Mouse (Mus musculus): ENCODE measurements at regions not wholly inside any gene's neighbourhood (a gene's known extent, or its start where the extent isn't known, plus 50 kb on each side); places are given as distances from the start of the nearest gene placed in this dataset.

DNA sequence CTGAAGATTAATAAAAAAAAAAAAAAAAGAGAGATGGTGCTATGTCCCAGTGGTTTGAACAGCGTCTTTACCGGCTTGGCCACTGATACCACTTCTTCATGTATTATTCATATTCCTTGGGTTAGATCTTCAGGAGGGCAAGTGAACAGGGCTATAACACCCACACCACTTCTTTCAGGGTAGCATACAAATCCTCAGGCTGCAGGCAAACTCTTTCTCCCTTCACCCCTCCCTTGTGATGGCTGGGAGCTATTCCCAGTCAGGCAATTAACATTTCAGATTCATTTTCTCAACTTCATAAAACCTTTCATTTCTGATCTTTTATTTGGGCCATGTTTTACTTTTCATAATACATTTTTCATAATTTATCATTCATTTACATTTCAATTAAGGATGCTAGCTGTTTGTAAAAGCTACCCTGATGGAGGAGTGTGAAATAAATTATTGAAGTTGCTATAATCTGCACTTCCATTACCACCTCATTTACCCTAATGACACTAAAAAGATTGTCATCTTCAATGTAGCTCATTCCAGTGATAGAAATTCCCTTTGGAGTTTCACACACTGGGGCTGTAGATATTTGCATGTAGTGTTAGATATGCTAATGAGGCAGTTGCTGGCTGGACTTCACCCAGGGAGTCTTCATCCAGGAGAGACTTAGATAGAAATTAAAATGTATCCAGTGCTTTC lies 2558.3 kb upstream of the Gm6569 start:
- H3K4me1 ChIP-seq (ENCODE audit: control insufficient read depth, insufficient read depth, low read length), result no peaks in the 10 kb centered on the region
- no peak overlapping the region for H3K27ac ChIP-seq (ENCODE audit: insufficient read depth, low read depth, low read length)
- 87% methylated on average over 2 of the region's 2 CpGs for WGBS
- TF ChIP-seq CTCF (conservative IDR thresholded peaks at IDR 0.05; ENCODE audit: insufficient read depth, insufficient read length, low read depth, low read length), result no peak
- no peak for TF ChIP-seq POLR2A (IDR thresholded peaks at IDR 0.05; ENCODE audit: low read depth, low read length)
- DNase-seq, result no peak
- no peaks in the 10 kb centered on the region for H3K36me3 ChIP-seq (ENCODE audit: control insufficient read depth, insufficient read depth, low read length)
- no peaks in the 10 kb centered on the region for H3K27me3 ChIP-seq (replicated peaks; ENCODE audit: control insufficient read depth, insufficient read depth, low read length)
- no peak overlapping the region for H3K4me3 ChIP-seq (ENCODE audit: insufficient read depth, low read depth, low read length)

DNA sequence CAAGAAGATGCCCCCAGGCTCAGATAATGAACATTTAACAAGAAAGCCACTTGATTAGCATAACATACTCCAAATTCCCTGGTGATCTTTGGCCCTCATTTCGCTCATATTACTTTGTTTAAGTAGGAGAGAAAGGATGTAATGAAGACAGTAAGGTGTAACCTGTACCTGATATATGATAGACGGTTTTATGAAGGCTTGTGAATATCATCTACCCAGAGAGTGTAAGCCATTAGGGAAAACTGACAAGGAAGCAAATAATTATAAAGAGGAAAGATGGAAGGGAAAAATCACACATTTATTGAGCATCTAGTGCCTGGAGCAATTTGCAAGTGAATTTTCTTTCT lies 2557.8 kb upstream of the Gm6569 start:
- TF ChIP-seq CTCF (conservative IDR thresholded peaks at IDR 0.05; ENCODE audit: insufficient read depth, insufficient read length, low read depth, low read length), result no peak
- TF ChIP-seq POLR2A (IDR thresholded peaks at IDR 0.05; ENCODE audit: low read depth, low read length), result no peak
- WGBS, result 76% methylated on average over 2 of the region's 2 CpGs

DNA sequence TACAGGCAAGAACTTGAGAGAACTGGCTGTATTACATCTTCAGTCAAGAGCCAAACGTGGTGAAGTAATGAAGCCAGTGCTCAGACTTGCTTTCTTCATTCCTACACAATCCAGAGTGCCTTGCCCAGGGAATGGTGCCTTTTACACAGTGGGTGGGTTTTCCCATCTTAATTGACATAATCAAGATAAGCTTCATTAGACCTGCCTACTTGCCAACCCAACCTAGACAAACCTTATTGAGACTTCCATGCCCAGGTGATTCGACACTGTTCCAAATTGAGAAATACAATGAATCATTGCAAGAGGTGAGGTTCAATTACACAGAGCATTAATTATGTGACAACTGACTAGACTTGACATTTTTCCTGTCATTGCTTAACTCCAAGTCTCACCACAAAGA lies 2557.0 kb upstream of the Gm6569 start:
- 48% methylated on average over 2 of the region's 2 CpGs for WGBS
- no peak for TF ChIP-seq POLR2A (IDR thresholded peaks at IDR 0.05; ENCODE audit: low read depth, low read length)
- TF ChIP-seq CTCF (conservative IDR thresholded peaks at IDR 0.05; ENCODE audit: insufficient read depth, insufficient read length, low read depth, low read length), result no peak
- Histone ChIP-seq H3K36me3 (ENCODE audit: control insufficient read depth, insufficient read depth, low read length) (no peaks in the 10 kb centered on the region), H3K27ac (ENCODE audit: insufficient read depth, low read depth, low read length) (no peak overlapping the region), H3K4me1 (ENCODE audit: control insufficient read depth, insufficient read depth, low read length) (no peaks in the 10 kb centered on the region), H3K27me3 (replicated peaks; ENCODE audit: control insufficient read depth, insufficient read depth, low read length) (no peaks in the 10 kb centered on the region), H3K4me3 (ENCODE audit: insufficient read depth, low read depth, low read length) (no peak overlapping the region)
- DNase-seq, result no peak

More for the DNA sequence above, 2557.8 kb upstream of the Gm6569 start:
- no peak overlapping the region for H3K27ac ChIP-seq (ENCODE audit: insufficient read depth, low read depth, low read length)
- H3K36me3 ChIP-seq (ENCODE audit: control insufficient read depth, insufficient read depth, low read length), result no peaks in the 10 kb centered on the region
- no peaks in the 10 kb centered on the region for H3K27me3 ChIP-seq (replicated peaks; ENCODE audit: control insufficient read depth, insufficient read depth, low read length)
- DNase-seq, result no peak
- no peak overlapping the region for H3K4me3 ChIP-seq (ENCODE audit: insufficient read depth, low read depth, low read length)
- H3K4me1 ChIP-seq (ENCODE audit: control insufficient read depth, insufficient read depth, low read length), result no peaks in the 10 kb centered on the region

DNA sequence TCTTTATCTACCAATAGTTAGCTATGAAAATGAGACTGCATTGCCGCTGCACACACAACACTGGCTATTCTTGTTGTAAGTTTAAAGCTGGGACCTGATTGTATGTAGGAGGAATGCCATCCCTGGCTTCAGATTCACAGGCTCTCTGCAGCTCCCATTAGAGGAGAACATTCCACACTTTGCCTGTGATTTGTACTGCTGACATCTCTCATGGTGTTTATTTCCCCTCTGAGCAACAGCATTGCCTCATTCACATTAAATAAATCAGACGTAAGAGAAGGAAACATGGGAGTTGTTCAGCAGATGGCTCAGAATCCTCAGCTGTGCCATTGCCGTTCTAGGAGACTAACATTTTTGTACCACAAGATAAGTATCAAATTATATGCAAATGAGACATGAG lies 2550.6 kb upstream of the Gm6569 start:
- H3K27me3 ChIP-seq (replicated peaks; ENCODE audit: control insufficient read depth, insufficient read depth, low read length), result no peaks in the 10 kb centered on the region
- H3K4me1 ChIP-seq (ENCODE audit: control insufficient read depth, insufficient read depth, low read length), result no peaks in the 10 kb centered on the region
- no peak overlapping the region for H3K27ac ChIP-seq (ENCODE audit: insufficient read depth, low read depth, low read length)
- no peaks in the 10 kb centered on the region for H3K36me3 ChIP-seq (ENCODE audit: control insufficient read depth, insufficient read depth, low read length)
- no peak for DNase-seq
- H3K4me3 ChIP-seq (ENCODE audit: insufficient read depth, low read depth, low read length), result no peak overlapping the region
- WGBS, result 65% methylated on average over 3 of the region's 3 CpGs
- TF ChIP-seq POLR2A (IDR thresholded peaks at IDR 0.05; ENCODE audit: low read depth, low read length) (no peak), CTCF (conservative IDR thresholded peaks at IDR 0.05; ENCODE audit: insufficient read depth, insufficient read length, low read depth, low read length) (no peak)

DNA sequence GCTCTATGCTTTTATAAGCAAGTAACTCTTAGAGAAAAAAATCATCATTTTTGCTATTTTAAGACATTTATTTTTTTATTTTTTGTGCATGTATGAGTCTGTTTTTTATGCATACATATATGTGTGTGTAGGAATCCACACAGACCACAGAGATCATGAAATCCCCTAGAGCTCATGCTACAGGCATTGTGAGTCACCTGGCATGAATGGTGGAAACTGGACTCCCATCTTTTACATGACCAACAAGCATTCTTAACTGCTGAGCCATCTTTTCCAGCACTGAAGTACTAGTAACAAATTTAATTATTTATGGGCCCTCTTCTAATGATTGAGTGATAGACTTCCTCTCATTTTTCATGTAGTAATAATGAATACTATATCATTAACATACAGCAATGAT lies 2531.8 kb upstream of the Gm6569 start:
- Histone ChIP-seq H3K4me1 (ENCODE audit: control insufficient read depth, insufficient read depth, low read length) (no peaks in the 10 kb centered on the region), H3K36me3 (ENCODE audit: control insufficient read depth, insufficient read depth, low read length) (no peaks in the 10 kb centered on the region), H3K4me3 (ENCODE audit: insufficient read depth, low read depth, low read length) (no peak overlapping the region), H3K27ac (ENCODE audit: insufficient read depth, low read depth, low read length) (no peak overlapping the region), H3K27me3 (replicated peaks; ENCODE audit: control insufficient read depth, insufficient read depth, low read length) (no peaks in the 10 kb centered on the region)
- no peak for DNase-seq
- TF ChIP-seq CTCF (conservative IDR thresholded peaks at IDR 0.05; ENCODE audit: insufficient read depth, insufficient read length, low read depth, low read length) (no peak), POLR2A (IDR thresholded peaks at IDR 0.05; ENCODE audit: low read depth, low read length) (no peak)

DNA sequence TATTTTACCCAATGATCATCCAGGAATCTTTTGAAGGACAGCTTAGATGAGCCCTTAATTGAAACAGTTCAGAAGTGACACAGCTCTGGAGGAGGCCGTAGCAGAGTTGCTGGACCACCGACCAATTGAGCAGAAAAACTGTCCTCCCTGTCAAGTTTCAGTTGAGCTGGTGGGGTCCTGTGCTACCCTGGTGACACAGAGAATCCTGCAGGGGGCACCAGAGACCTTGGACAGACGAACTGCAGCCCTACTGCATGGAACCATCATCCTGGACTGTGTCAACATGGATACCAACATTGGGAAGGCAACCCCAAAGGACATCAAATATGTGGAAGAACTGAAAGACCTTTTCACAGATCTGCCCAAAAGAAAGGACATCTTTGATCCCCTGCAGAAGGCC lies 2524.1 kb upstream of the Gm6569 start:
- no peak overlapping the region for H3K4me3 ChIP-seq (ENCODE audit: insufficient read depth, low read depth, low read length)
- WGBS, result 53% methylated on average over 3 of the region's 3 CpGs
- no peaks in the 10 kb centered on the region for H3K4me1 ChIP-seq (ENCODE audit: control insufficient read depth, insufficient read depth, low read length)
- no peak for DNase-seq
- H3K27me3 ChIP-seq (replicated peaks; ENCODE audit: control insufficient read depth, insufficient read depth, low read length), result no peaks in the 10 kb centered on the region
- H3K27ac ChIP-seq (ENCODE audit: insufficient read depth, low read depth, low read length), result no peak overlapping the region
- TF ChIP-seq POLR2A (IDR thresholded peaks at IDR 0.05; ENCODE audit: low read depth, low read length) (no peak), CTCF (conservative IDR thresholded peaks at IDR 0.05; ENCODE audit: insufficient read depth, insufficient read length, low read depth, low read length) (no peak)
- no peaks in the 10 kb centered on the region for H3K36me3 ChIP-seq (ENCODE audit: control insufficient read depth, insufficient read depth, low read length)

DNA sequence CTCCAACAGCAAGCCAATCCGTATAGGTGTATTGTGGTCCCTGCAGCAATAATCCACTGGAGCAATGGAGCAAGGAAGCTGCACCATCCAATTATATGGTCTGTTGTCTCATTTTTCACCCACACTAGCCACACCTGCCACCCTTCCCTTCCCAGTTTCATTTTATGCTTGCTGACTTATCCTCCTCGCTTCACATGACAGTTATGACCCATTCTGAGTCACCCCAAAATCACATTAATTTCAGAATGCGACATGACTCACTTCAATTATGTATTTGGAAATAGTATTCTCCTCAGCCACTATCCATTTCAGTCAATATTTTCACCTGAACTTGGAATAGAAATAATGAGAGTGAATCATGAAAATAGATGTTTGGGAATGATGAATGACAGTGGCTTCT lies 2507.8 kb upstream of the Gm6569 start:
- Histone ChIP-seq H3K4me1 (ENCODE audit: control insufficient read depth, insufficient read depth, low read length) (no peaks in the 10 kb centered on the region), H3K27ac (ENCODE audit: insufficient read depth, low read depth, low read length) (no peak overlapping the region), H3K4me3 (ENCODE audit: insufficient read depth, low read depth, low read length) (no peak overlapping the region), H3K27me3 (replicated peaks; ENCODE audit: control insufficient read depth, insufficient read depth, low read length) (no peaks in the 10 kb centered on the region), H3K36me3 (ENCODE audit: control insufficient read depth, insufficient read depth, low read length) (no peaks in the 10 kb centered on the region)
- 52% methylated on average over 3 of the region's 3 CpGs for WGBS
- DNase-seq, result no peak
- TF ChIP-seq CTCF (conservative IDR thresholded peaks at IDR 0.05; ENCODE audit: insufficient read depth, insufficient read length, low read depth, low read length) (no peak), POLR2A (IDR thresholded peaks at IDR 0.05; ENCODE audit: low read depth, low read length) (no peak)
